Mouse (Mus musculus): Measurements from ENCODE around the gene Gm20388. TPM values are rescaled to one million over a fixed set of nuclear protein-coding genes. Genes with fewer than 3 reads are reported as not detected.

Gm20388 gene
- polyA plus RNA-seq, 1 experiment from 2014 or later: not detected

- H3K4me1 ChIP-seq (replicated peaks; ENCODE audit: control insufficient read depth, insufficient read depth, low read length): peaks cover 43% of the 10 kb centered on the region
- no peaks in the 10 kb centered on the region for H3K9me3 ChIP-seq (ENCODE audit: control insufficient read depth, low read length)
- ATAC-seq (ENCODE audit: low FRiP score) (no peak), DNase-seq (ENCODE audit: low spot score) (no peak)
- H3K27ac ChIP-seq: peak overlapping the region; percentile 68
- H3K4me2 ChIP-seq (replicated peaks): no peak overlapping the region
- no peaks in the 10 kb centered on the region for H3K27me3 ChIP-seq (ENCODE audit: control insufficient read depth, insufficient read depth, low read length)
- no peak overlapping the region for H3K9ac ChIP-seq
- H3K4me3 ChIP-seq (replicated peaks; ENCODE audit: low read length): no peak overlapping the region
- H3K36me3 ChIP-seq (replicated peaks; ENCODE audit: control insufficient read depth, insufficient read depth): no peaks in the 10 kb centered on the region
- WGBS: 88% methylated on average over 2 of the region's 2 CpGs
Measured at GRCm38 (mm10) chr8:122937545-122938053, 3027.0 kb downstream of the Gm20388 start.

GRCm38 (mm10) chr8:122938170-122938569 lies 3027.5 kb downstream of the Gm20388 start:
- DNase-seq (ENCODE audit: low spot score): no peak
- peak overlapping the region; percentile 68 for H3K27ac ChIP-seq
- ATAC-seq (ENCODE audit: low FRiP score): no peak

GRCm38 (mm10) chr8:122938591-122938990 lies 3027.9 kb downstream of the Gm20388 start:
- Histone ChIP-seq H3K9ac (no peak overlapping the region), H3K4me1 (replicated peaks; ENCODE audit: control insufficient read depth, insufficient read depth, low read length) (peaks cover 50% of the 10 kb centered on the region), H3K27ac (no peak overlapping the region), H3K27me3 (ENCODE audit: control insufficient read depth, insufficient read depth, low read length) (no peaks in the 10 kb centered on the region), H3K4me2 (replicated peaks) (no peak overlapping the region), H3K9me3 (ENCODE audit: control insufficient read depth, low read length) (no peaks in the 10 kb centered on the region), H3K4me3 (replicated peaks; ENCODE audit: low read length) (no peak overlapping the region), H3K36me3 (replicated peaks; ENCODE audit: control insufficient read depth, insufficient read depth) (no peaks in the 10 kb centered on the region)
- DNase-seq (ENCODE audit: low spot score): no peak
- ATAC-seq (ENCODE audit: low FRiP score): no peak
- 38% methylated on average over 4 of the region's 4 CpGs for WGBS

More at GRCm38 (mm10) chr8:122938170-122938569, 3027.5 kb downstream of the Gm20388 start:
- 56% methylated on average over 3 of the region's 3 CpGs for WGBS
- no peaks in the 10 kb centered on the region for H3K27me3 ChIP-seq (ENCODE audit: control insufficient read depth, insufficient read depth, low read length)
- no peak overlapping the region for H3K9ac ChIP-seq
- H3K36me3 ChIP-seq (replicated peaks; ENCODE audit: control insufficient read depth, insufficient read depth): no peaks in the 10 kb centered on the region
- peaks cover 47% of the 10 kb centered on the region for H3K4me1 ChIP-seq (replicated peaks; ENCODE audit: control insufficient read depth, insufficient read depth, low read length)
- H3K4me2 ChIP-seq (replicated peaks): no peak overlapping the region
- H3K9me3 ChIP-seq (ENCODE audit: control insufficient read depth, low read length): no peaks in the 10 kb centered on the region
- H3K4me3 ChIP-seq (replicated peaks; ENCODE audit: low read length): no peak overlapping the region

- Histone ChIP-seq H3K4me2 (replicated peaks) (no peak overlapping the region), H3K27ac (no peak overlapping the region), H3K36me3 (replicated peaks; ENCODE audit: control insufficient read depth, insufficient read depth) (no peaks in the 10 kb centered on the region), H3K9ac (no peak overlapping the region), H3K4me1 (replicated peaks; ENCODE audit: control insufficient read depth, insufficient read depth, low read length) (peaks cover 15% of the 10 kb centered on the region), H3K9me3 (ENCODE audit: control insufficient read depth, low read length) (no peaks in the 10 kb centered on the region), H3K27me3 (ENCODE audit: control insufficient read depth, insufficient read depth, low read length) (no peaks in the 10 kb centered on the region), H3K4me3 (replicated peaks; ENCODE audit: low read length) (no peak overlapping the region)
- WGBS: 66% methylated on average over 9 of the region's 9 CpGs
- ATAC-seq (ENCODE audit: low FRiP score) (no peak), DNase-seq (ENCODE audit: low spot score) (no peak)
Measured at GRCm38 (mm10) chr8:122942803-122943713, 3032.4 kb downstream of the Gm20388 start.

GRCm38 (mm10) chr8:122945775-122946174 lies 3035.1 kb downstream of the Gm20388 start:
- ATAC-seq (ENCODE audit: low FRiP score) (no peak), DNase-seq (ENCODE audit: low spot score) (no peak)
- no peak overlapping the region for H3K9ac ChIP-seq
- 72% methylated on average over 2 of the region's 2 CpGs for WGBS
- H3K4me3 ChIP-seq (replicated peaks; ENCODE audit: low read length): no peak overlapping the region
- no peaks in the 10 kb centered on the region for H3K27me3 ChIP-seq (ENCODE audit: control insufficient read depth, insufficient read depth, low read length)
- H3K4me1 ChIP-seq (replicated peaks; ENCODE audit: control insufficient read depth, insufficient read depth, low read length): peaks cover 13% of the 10 kb centered on the region; the same call in 1 of the 2 replicates
- no peak overlapping the region for H3K27ac ChIP-seq
- H3K4me2 ChIP-seq (replicated peaks): no peak overlapping the region
- no peaks in the 10 kb centered on the region for H3K36me3 ChIP-seq (replicated peaks; ENCODE audit: control insufficient read depth, insufficient read depth)
- H3K9me3 ChIP-seq (ENCODE audit: control insufficient read depth, low read length): no peaks in the 10 kb centered on the region

- DNase-seq (ENCODE audit: low spot score) (no peak), ATAC-seq (ENCODE audit: low FRiP score) (no peak)
- H3K9ac ChIP-seq: no peak overlapping the region
- peaks cover 6% of the 10 kb centered on the region; the same call in 1 of the 2 replicates for H3K4me1 ChIP-seq (replicated peaks; ENCODE audit: control insufficient read depth, insufficient read depth, low read length)
- no peak overlapping the region for H3K27ac ChIP-seq
- no peaks in the 10 kb centered on the region for H3K9me3 ChIP-seq (ENCODE audit: control insufficient read depth, low read length)
- no peaks in the 10 kb centered on the region for H3K27me3 ChIP-seq (ENCODE audit: control insufficient read depth, insufficient read depth, low read length)
- H3K4me3 ChIP-seq (replicated peaks; ENCODE audit: low read length): no peak overlapping the region
- no peaks in the 10 kb centered on the region for H3K36me3 ChIP-seq (replicated peaks; ENCODE audit: control insufficient read depth, insufficient read depth)
- H3K4me2 ChIP-seq (replicated peaks): no peak overlapping the region
- 85% methylated on average over 5 of the region's 5 CpGs for WGBS
Measured at GRCm38 (mm10) chr8:122949701-122950100, 3039.1 kb downstream of the Gm20388 start.

- Histone ChIP-seq H3K36me3 (replicated peaks; ENCODE audit: control insufficient read depth, insufficient read depth) (no peaks in the 10 kb centered on the region), H3K4me3 (replicated peaks; ENCODE audit: low read length) (no peak overlapping the region), H3K4me1 (replicated peaks; ENCODE audit: control insufficient read depth, insufficient read depth, low read length) (peaks cover 9% of the 10 kb centered on the region; the same call in 1 of the 2 replicates), H3K9ac (no peak overlapping the region), H3K27me3 (ENCODE audit: control insufficient read depth, insufficient read depth, low read length) (no peaks in the 10 kb centered on the region), H3K4me2 (replicated peaks) (no peak overlapping the region), H3K9me3 (ENCODE audit: control insufficient read depth, low read length) (no peaks in the 10 kb centered on the region), H3K27ac (no peak overlapping the region)
- no peak for ATAC-seq (ENCODE audit: low FRiP score)
- no peak for DNase-seq (ENCODE audit: low spot score)
- WGBS: 91% methylated on average over 5 of the region's 5 CpGs
Measured at GRCm38 (mm10) chr8:122951456-122951855, 3040.8 kb downstream of the Gm20388 start.

- 88% methylated on average over 6 of the region's 6 CpGs for WGBS
- no peaks in the 10 kb centered on the region for H3K36me3 ChIP-seq (replicated peaks; ENCODE audit: control insufficient read depth, insufficient read depth)
- H3K9me3 ChIP-seq (ENCODE audit: control insufficient read depth, low read length): no peaks in the 10 kb centered on the region
- no peak overlapping the region for H3K4me2 ChIP-seq (replicated peaks)
- no peak overlapping the region for H3K9ac ChIP-seq
- H3K4me3 ChIP-seq (replicated peaks; ENCODE audit: low read length): no peak overlapping the region
- ATAC-seq (ENCODE audit: low FRiP score) (no peak), DNase-seq (ENCODE audit: low spot score) (no peak)
- H3K4me1 ChIP-seq (replicated peaks; ENCODE audit: control insufficient read depth, insufficient read depth, low read length): peaks cover 18% of the 10 kb centered on the region; the same call in 1 of the 2 replicates
- H3K27me3 ChIP-seq (ENCODE audit: control insufficient read depth, insufficient read depth, low read length): no peaks in the 10 kb centered on the region
- H3K27ac ChIP-seq: no peak overlapping the region
Measured at GRCm38 (mm10) chr8:122953028-122953427, 3042.4 kb downstream of the Gm20388 start.

- peaks cover 17% of the 10 kb centered on the region; the same call in 1 of the 2 replicates for H3K4me1 ChIP-seq (replicated peaks; ENCODE audit: control insufficient read depth, insufficient read depth, low read length)
- H3K4me3 ChIP-seq (replicated peaks; ENCODE audit: low read length): no peak overlapping the region
- no peak overlapping the region for H3K9ac ChIP-seq
- no peak for ATAC-seq (ENCODE audit: low FRiP score)
- no peak overlapping the region for H3K4me2 ChIP-seq (replicated peaks)
- H3K36me3 ChIP-seq (replicated peaks; ENCODE audit: control insufficient read depth, insufficient read depth): no peaks in the 10 kb centered on the region
- no peak for DNase-seq (ENCODE audit: low spot score)
- H3K9me3 ChIP-seq (ENCODE audit: control insufficient read depth, low read length): no peaks in the 10 kb centered on the region
- WGBS: 87% methylated on average over 3 of the region's 3 CpGs
- H3K27ac ChIP-seq: no peak overlapping the region
- H3K27me3 ChIP-seq (ENCODE audit: control insufficient read depth, insufficient read depth, low read length): no peaks in the 10 kb centered on the region
Measured at GRCm38 (mm10) chr8:122954090-122954799, 3043.6 kb downstream of the Gm20388 start.
